Mouse (Mus musculus): Measurements from ENCODE around the gene Clca3b.
"Not testable (repeated sequence)": the region's sequence is repeated elsewhere in the genome, so short reads cannot be mapped to it uniquely, and the experiment has no call there.

Gene Clca3b

DNA sequence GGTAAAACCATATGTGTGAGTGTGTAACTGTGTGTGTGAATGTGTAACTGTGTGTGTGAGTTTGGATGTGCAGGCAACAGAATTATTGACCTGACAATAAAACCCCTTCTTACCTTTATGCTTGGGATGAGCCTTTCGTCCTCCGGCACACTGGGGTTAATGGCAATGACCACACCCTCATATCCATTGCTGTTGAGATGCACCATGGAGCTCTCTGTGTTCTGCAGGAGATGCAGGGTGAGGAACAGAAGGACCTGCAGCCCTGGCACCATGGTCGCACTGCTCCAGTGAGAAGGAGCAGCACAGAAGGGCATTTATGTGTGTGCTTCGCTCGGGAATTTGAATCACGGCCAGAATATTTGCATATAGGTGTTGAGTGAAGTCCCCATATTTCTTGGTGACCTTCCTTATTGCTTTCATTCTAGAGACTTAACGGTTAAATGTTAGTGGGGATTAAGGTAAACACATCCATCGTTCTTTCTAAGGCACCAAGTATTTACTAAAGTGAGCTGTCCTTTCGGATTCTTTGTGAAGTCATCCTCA, at the start of gene Clca3b:
Gene Clca3b, minus strand, starts transcription at position 344 of the 543 bp plus-strand sequence.
- DNase-seq: not testable (repeated sequence)

DNA sequence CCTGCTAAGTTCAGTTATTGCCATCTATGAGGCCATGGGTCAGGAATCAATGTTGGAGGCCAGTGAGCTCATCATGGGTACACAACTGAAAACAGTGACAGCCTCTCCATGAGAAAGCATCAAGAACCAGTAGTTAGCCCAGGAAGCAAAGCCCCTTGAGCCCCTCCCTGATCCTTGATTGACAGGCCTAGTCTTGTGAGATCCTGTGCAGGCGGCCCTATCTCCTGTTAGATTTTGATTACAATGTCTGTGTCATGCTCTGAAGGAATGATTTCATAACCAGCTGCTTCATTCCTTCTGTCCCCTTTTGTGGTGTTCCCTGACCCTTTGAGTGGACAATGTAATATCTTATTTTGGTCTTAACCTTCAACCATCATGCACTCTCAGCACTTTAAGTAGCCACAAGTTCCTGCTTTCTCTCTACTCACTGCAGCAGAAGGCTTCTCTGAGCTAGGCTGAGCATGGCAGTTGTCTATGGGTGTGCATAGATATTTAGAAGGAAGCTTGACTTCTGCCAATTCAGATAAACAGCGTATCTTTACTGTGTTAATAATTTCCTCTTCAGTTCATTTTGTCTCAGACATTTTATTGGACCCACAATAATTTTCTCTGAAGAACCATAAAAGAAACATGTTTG, 48.0 kb upstream of the Clca3b start:
- no peak for DNase-seq

- no peak for DNase-seq
These were observed 41.1 kb upstream of the Clca3b start for GRCm38 (mm10) chr3:144890246-144890758.

- no peak for DNase-seq
These were observed 37.8 kb upstream of the Clca3b start for GRCm38 (mm10) chr3:144886957-144887356.

DNA sequence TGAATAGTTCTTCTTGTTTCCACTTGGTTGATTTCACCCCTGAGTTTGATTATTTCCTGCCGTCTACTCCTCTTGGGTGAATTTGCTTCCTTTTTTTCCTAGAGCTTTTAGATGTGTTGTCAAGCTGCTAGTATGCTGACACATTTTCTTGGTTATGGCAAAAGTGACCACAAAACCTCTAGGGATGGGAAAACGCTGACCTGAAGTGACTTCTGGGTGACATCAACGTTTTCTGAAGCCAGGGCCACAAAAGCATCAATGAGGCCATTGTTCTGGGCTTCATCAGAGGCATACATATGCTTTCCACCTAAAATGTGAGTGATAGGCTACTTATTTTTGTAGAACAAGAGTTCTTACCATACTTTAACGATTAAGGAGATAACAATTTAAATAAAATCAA, 22.9 kb upstream of the Clca3b start:
- not testable (repeated sequence) for DNase-seq

- DNase-seq: no peak
These were observed 427 bp upstream of the Clca3b start for GRCm38 (mm10) chr3:144849584-144849983.

DNA sequence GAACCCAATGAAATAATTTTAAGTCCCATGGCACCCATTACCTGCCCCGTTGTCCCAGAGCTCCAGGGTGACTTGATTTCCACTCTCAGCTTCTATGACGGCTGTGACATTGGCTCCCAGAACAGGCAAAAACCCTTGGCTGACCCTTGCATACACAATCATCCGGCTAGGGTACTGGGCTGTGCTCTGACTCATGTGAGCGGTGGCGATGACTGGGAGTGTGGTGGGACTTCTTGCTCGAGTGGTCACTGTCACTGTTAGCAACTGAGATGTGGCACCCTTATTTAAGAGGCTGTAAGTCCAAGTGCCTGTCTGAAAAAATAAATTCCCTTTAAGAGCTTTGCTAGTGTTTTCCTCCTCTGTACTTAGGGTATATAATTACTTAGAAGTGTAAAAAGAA, 21.9 kb downstream of the Clca3b start:
- DNase-seq: no peak

GRCm38 (mm10) chr3:144825151-144825550, 24.0 kb downstream of the Clca3b start:
- peak; percentile 83 for DNase-seq

GRCm38 (mm10) chr3:144823331-144823730, 25.8 kb downstream of the Clca3b start:
- DNase-seq: no peak

- no peak for DNase-seq
These were observed 28.5 kb downstream of the Clca3b start for GRCm38 (mm10) chr3:144820632-144821031.

GRCm38 (mm10) chr3:144819219-144819618, 29.9 kb downstream of the Clca3b start, which contains the start of gene Clca3a2:
Gene Clca3a2, minus strand, starts transcription at chr3:144819494.
- DNase-seq: not testable (repeated sequence)

DNA sequence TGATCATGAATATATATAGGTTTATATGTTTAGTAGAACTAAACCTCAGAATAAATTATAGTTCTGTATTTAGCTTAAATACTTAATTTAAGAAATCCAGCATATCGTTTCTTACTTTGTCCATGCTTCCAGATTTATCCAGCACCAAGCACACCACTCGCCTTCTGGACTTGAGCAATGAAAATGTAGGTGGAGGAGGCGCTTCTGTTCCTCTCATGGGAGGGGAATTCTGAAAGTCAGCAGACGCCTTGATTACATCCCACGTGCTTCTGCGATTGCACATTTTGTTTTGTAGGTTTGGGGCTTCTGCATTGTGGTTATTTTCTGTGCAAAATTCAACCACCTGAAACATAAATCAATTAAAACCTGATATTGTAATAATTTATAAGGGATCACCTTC, 35.8 kb downstream of the Clca3b start:
- not testable (repeated sequence) for DNase-seq

- DNase-seq: no peak
These were observed 37.3 kb downstream of the Clca3b start for GRCm38 (mm10) chr3:144811821-144812220.

DNA sequence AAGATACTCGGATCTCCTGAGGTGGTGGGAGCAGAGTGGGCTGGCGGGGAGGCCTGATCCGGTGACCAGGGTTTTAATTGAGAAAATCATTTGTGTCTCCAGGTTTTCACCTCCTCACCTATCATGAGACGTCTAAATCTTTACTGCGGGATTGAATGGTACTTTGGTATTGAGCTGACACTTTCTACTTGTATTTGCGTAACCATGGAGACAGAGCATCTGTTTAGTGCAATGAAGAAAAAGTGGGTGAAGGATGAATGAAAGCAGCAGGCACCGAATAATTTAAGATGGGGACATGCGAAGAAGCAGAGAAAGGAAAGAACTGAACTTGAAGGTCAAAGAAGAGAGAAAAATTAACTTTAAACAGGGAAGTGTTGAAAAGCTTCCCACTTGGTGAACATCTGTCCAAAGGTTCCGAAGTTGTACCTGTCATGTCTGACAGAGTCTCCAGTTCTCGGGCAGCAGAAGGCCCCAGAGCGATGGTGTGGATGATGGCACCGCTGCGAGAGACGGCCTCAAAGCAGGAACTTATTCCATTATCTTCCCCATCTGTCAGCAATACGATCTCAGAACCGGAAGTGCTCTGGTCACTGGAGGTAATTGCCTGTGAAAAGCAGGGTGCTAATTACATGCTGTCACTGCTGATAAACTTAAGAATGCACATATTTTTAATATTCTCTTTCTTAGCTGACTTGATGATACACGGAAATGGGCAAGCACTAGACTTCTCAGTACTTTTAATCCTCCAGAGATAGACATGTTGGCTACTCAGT, 40.8 kb downstream of the Clca3b start:
- DNase-seq: not testable (repeated sequence)

DNA sequence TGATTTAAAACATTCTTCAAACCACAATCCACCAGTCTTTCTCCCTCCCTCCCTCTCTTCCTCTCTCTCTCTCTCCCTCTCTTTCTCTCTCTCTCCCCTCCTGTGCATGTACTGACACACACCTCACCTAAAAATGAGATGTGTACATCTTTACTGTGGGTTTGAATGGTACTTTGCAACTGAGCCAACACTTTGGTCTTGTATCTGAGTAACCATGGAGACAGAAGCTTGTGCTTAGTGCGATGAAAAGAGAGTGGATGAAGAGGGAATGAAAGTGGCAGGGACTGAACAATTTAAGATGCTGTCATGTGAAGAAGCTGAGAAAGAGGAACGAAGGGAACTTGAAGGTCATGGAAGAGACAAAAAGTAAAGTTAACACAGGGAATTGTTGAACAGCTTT, 42.5 kb downstream of the Clca3b start:
- not testable (repeated sequence) for DNase-seq

DNA sequence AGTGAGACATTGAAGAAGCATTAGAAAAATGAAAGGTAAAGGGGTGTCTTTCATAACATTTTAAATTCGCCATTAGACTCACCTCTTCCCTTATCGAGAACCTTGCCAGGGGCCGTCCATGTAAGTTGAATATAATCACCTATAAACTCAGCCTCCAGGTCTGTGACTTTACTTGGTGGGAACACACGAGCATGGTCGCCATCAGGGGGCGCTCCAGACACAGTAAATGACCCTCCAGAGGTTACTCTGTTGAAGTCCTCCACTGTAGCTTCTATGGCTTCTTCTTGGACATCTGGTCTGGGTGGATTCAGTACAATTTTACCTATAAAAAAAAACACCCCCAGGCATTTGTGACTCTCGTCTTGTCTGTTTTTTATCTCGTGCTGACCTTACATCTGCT, 47.3 kb downstream of the Clca3b start:
- DNase-seq: peak; percentile 16

GRCm38 (mm10) chr3:144785181-144786148, 63.7 kb downstream of the Clca3b start:
- no peak for DNase-seq

Measured in kidney, postnatal 14 days (tissue).